Mouse (Mus musculus) hindbrain, postnatal 0 days (tissue): ENCODE data around the gene Tmem234. TPM values are rescaled to one million over a fixed set of nuclear protein-coding genes. Genes with fewer than 3 reads are reported as not detected.

ENCODE experiments used
- ATAC-seq: fragments of 200-750 bp; cut with Nextera tagmentation; 2 replicates; pipeline ENCODE4 v1.8.0; 2017; ENCODE audit warnings: mild to moderate bottlenecking, moderate TSS enrichment, moderate library complexity
- DNase-seq: peaks from one replicate; pipeline ENCODE4 v3.0.0-alpha.2; 2015; ENCODE audit warnings: low spot score
- H3K27ac ChIP-seq: fragments of 300-500 bp; sonication (generic); 2 replicates; pipeline ENCODE4 v1.5.1; 2014; ENCODE audit warnings: mild to moderate bottlenecking
- H3K27me3 ChIP-seq: fragments of 300-500 bp; sonication (generic); 2 replicates; pipeline ENCODE4 v1.6.1; 2014; ENCODE audit warnings: low read length, mixed read lengths; ENCODE audit not compliant: insufficient read depth
- H3K36me3 ChIP-seq: fragments of 300-500 bp; sonication (generic); 2 replicates; pipeline ENCODE4 v1.6.1; 2014; ENCODE audit warnings: low read length, mixed read lengths; ENCODE audit not compliant: insufficient read depth
- H3K4me1 ChIP-seq: fragments of 300-500 bp; sonication (generic); 2 replicates; pipeline ENCODE4 v1.6.1; 2014; ENCODE audit warnings: antibody characterized with exemption, low read length, mixed read lengths; ENCODE audit not compliant: insufficient read depth
- H3K4me2 ChIP-seq: fragments of 300-500 bp; sonication (generic); 2 replicates; pipeline ENCODE4 v1.6.1; 2014; ENCODE audit warnings: low read depth, mild to moderate bottlenecking, low read length, moderate library complexity, mixed read lengths
- H3K4me3 ChIP-seq: fragments of 300-500 bp; sonication (generic); 2 replicates; pipeline ENCODE4 v1.5.1; 2014; ENCODE audit warnings: low read length
- H3K9ac ChIP-seq: fragments of 300-500 bp; sonication (generic); replicated peaks from 2 replicates; pipeline ENCODE4 v1.6.1; 2014; ENCODE audit warnings: mild to moderate bottlenecking, low read length, moderate library complexity, mixed read lengths
- H3K9me3 ChIP-seq: fragments of 300-500 bp; sonication (generic); 2 replicates; pipeline ENCODE4 v1.6.1; 2016; ENCODE audit warnings: low read length, mixed read lengths
- CTCF ChIP-seq: IDR thresholded peaks from 2 replicates; pipeline ENCODE4 v1.5.1; 2016; ENCODE audit warnings: antibody characterized with exemption, control low read depth, low read depth
- WGBS: fragments of 180-500 bp; shearing (Covaris S2); extraction: QIAGEN DNeasy Blood & Tissue Kit; methylation state at CpG from one replicate; pipeline ENCODE4 v1.1.7; 2014; 5-methylcytosine and 5-hydroxymethylcytosine counted together
- polyA plus RNA-seq: library from polyadenylated mRNA; unstranded; fragments of >200 nt; fragmentation: Nextera tagmentation; extraction: Ambion mirVana; gene quantifications from 2 replicates; pipeline ENCODE4 v1.2.1, GENCODE M21; 2015
- total RNA-seq: library from RNA; depleted of rRNA; stranded (reverse); fragments of >200 nt; gene quantifications from 2 replicates; pipeline ENCODE4 v1.2.3, GENCODE M21; 2014

Gene Tmem234
- total and polyA plus RNA-seq, 2 experiments from 2014 or later, result 150 to 221 TPM

DNA sequence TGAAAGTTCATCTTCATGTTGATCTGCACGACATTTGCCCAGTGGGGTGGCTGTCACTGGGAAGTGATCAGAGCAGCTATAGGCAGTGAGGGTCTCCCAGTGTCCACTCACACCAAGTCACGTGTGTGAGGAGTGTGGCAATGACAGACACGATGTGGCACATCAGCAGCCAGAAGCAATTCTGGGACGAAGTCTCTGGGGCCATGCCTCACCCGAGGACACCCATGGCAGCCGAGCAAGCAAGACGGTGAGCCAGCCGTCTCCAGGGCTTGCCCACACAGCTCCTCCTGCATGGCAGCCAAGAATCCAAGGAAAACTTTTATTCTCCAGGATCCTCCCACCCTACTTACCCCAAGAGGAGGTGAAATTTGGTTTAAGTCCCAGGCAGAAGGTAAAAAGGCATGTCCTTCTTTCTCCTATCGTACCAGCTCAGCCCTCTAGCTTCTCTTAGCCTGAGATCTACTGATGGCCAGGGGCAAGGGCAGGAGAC lies 15.4 kb downstream of the Tmem234 start:
- WGBS, result 86% methylated on average over 9 of the region's 9 CpGs
- no peak for ATAC-seq
- H3K4me1 ChIP-seq, result peaks cover 4% of the 10 kb centered on the region
- no peak overlapping the region for H3K9ac ChIP-seq
- no peaks in the 10 kb centered on the region for H3K36me3 ChIP-seq
- no peak overlapping the region for H3K4me2 ChIP-seq
- no peak overlapping the region for H3K4me3 ChIP-seq
- H3K27ac ChIP-seq, result no peak overlapping the region
- TF ChIP-seq CTCF, result no peak
- H3K27me3 ChIP-seq, result no peaks in the 10 kb centered on the region
- H3K9me3 ChIP-seq, result no peaks in the 10 kb centered on the region
- DNase-seq, result no peak

DNA sequence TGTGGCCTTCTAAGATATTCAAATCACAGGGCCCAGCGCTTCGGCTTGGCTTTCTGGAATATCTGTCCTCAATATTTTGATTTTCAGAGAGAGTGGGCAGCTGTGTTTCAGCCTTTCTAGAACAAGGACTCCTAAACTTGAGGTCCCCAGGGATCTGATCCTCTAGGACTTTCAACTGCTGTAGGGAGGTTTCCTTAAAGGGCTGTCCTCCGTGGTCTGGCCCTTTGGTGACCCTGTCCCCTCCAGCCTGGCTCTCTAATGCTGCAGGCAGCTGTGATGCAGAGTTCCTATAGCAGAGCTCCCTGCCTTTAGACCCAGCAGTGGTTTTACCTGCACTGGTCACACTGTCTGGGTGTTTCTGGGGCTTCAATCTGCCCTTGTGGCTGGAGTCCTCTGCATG lies 16.2 kb downstream of the Tmem234 start:
- no peak for TF ChIP-seq CTCF
- Histone ChIP-seq H3K27me3 (no peaks in the 10 kb centered on the region), H3K4me1 (peaks cover 10% of the 10 kb centered on the region), H3K4me3 (no peak overlapping the region), H3K27ac (no peak overlapping the region), H3K9me3 (no peaks in the 10 kb centered on the region), H3K36me3 (no peaks in the 10 kb centered on the region), H3K4me2 (no peak overlapping the region), H3K9ac (no peak overlapping the region)
- WGBS, result 94% methylated on average over 3 of the region's 3 CpGs
- ATAC-seq (no peak), DNase-seq (no peak)

- H3K4me3 ChIP-seq, result no peak overlapping the region
- no peak for DNase-seq
- H3K36me3 ChIP-seq, result no peaks in the 10 kb centered on the region
- H3K27ac ChIP-seq, result no peak overlapping the region
- H3K4me2 ChIP-seq, result no peak overlapping the region
- H3K9ac ChIP-seq, result no peak overlapping the region
- no peaks in the 10 kb centered on the region for H3K27me3 ChIP-seq
- TF ChIP-seq CTCF, result no peak
- ATAC-seq, result no peak
- 95% methylated on average over 7 of the region's 7 CpGs for WGBS
- H3K4me1 ChIP-seq, result peaks cover 16% of the 10 kb centered on the region
- no peaks in the 10 kb centered on the region for H3K9me3 ChIP-seq
Observed at GRCm38 (mm10) chr4:129617121-129617641, 16.7 kb downstream of the Tmem234 start.

- Histone ChIP-seq H3K4me2 (peak overlapping the region; percentile 92), H3K4me1 (peaks cover 24% of the 10 kb centered on the region), H3K27me3 (no peaks in the 10 kb centered on the region), H3K4me3 (peak overlapping the region; percentile 57), H3K27ac (peak overlapping the region; percentile 93), H3K9ac (peak overlapping the region; percentile 82), H3K36me3 (no peaks in the 10 kb centered on the region), H3K9me3 (no peaks in the 10 kb centered on the region)
- no peak for ATAC-seq
- 95% methylated on average over 5 of the region's 5 CpGs for WGBS
- no peak for DNase-seq
- no peak for TF ChIP-seq CTCF
Observed at GRCm38 (mm10) chr4:129618031-129618430, 17.6 kb downstream of the Tmem234 start.

GRCm38 (mm10) chr4:129618786-129619691 lies 18.6 kb downstream of the Tmem234 start, which contains the start of gene Iqcc:
Gene Iqcc (minus strand): TSS chr4:129619099.
- peaks cover 27% of the 10 kb centered on the region for H3K4me1 ChIP-seq

GRCm38 (mm10) chr4:129620419-129621282 lies 20.2 kb downstream of the Tmem234 start:
- WGBS, result 92% methylated on average over 11 of the region's 11 CpGs
- Histone ChIP-seq H3K4me3 (no peak overlapping the region), H3K36me3 (no peaks in the 10 kb centered on the region), H3K27me3 (no peaks in the 10 kb centered on the region), H3K4me2 (peak overlapping the region; percentile 23; the same call in 1 of the 2 replicates), H3K9ac (0 out of 2 replicates have a peak overlapping the region, but pooled peaks have one; percentile 30), H3K9me3 (no peaks in the 10 kb centered on the region), H3K4me1 (peaks cover 39% of the 10 kb centered on the region), H3K27ac (no peak overlapping the region; the same call in 1 of the 2 replicates)
- ATAC-seq (no peak), DNase-seq (no peak)
- no peak for TF ChIP-seq CTCF

More at GRCm38 (mm10) chr4:129618786-129619691, 18.6 kb downstream of the Tmem234 start, which contains the start of gene Iqcc:
- Histone ChIP-seq H3K9ac (peak within 1 kb of the TSS; percentile 82), H3K9me3 (no peaks in the 10 kb centered on the region), H3K27ac (peak within 1 kb of the TSS; percentile 93), H3K4me2 (peak within 1 kb of the TSS; percentile 92), H3K4me3 (peak within 1 kb of the TSS; percentile 57), H3K36me3 (no peaks in the 10 kb centered on the region), H3K27me3 (no peaks in the 10 kb centered on the region)
- WGBS, result 5% methylated on average over 43 of the region's 44 CpGs
- DNase-seq, result peak; percentile 98
- peak; percentile 92 for ATAC-seq
- TF ChIP-seq CTCF, result peak; percentile 56
